Mouse (Mus musculus) forebrain, embryonic 10.5 days (tissue): ENCODE results near the gene Snx18. TPM values are rescaled to one million over a fixed set of nuclear protein-coding genes. Genes with fewer than 3 reads are reported as not detected.

Source experiments
- polyA plus RNA-seq: library from polyadenylated mRNA; unstranded; fragments of >200 nt; fragmentation: Nextera tagmentation; extraction: Ambion mirVana; gene quantifications from 2 replicates; pipeline ENCODE4 v1.2.1, GENCODE M21; 2016

Gene Snx18
- polyA plus RNA-seq, 1 experiment from 2014 or later, result 11.2 TPM

Other genes with a start within 250 kb of the Snx18 start
- gene Hspb3, start 45.1 kb upstream of the Snx18 start, polyA plus RNA-seq, result not detected in 2 replicates
- gene Arl15, start 175.9 kb upstream of the Snx18 start, polyA plus RNA-seq, result 11.2 and 11.6 TPM in 2 replicates